Mouse (Mus musculus) heart, postnatal 0 days (tissue): ENCODE results near the gene Zfp646.

Experiments used
- CTCF ChIP-seq: IDR thresholded peaks from 2 replicates; pipeline ENCODE4 v1.5.1; 2016; ENCODE audit warnings: antibody characterized with exemption, control low read depth, low read depth
- EP300 ChIP-seq: IDR thresholded peaks from 2 replicates; pipeline ENCODE4 v1.6.1; 2016; ENCODE audit warnings: antibody characterized with exemption, low read depth

GRCm38 (mm10) chr7:127922451-127923275, 46.6 kb downstream of the Zfp646 start:
- TF ChIP-seq EP300 (no peak), CTCF (no peak)
